Mouse (Mus musculus): ENCODE results near the gene Tmem164. TPM values are rescaled to one million over a fixed set of nuclear protein-coding genes. Genes with fewer than 3 reads are reported as not detected.

The Tmem164 gene
- total and polyA plus RNA-seq, 3 experiments, result 14.3 to 27.2 (median 16.3) TPM

DNA sequence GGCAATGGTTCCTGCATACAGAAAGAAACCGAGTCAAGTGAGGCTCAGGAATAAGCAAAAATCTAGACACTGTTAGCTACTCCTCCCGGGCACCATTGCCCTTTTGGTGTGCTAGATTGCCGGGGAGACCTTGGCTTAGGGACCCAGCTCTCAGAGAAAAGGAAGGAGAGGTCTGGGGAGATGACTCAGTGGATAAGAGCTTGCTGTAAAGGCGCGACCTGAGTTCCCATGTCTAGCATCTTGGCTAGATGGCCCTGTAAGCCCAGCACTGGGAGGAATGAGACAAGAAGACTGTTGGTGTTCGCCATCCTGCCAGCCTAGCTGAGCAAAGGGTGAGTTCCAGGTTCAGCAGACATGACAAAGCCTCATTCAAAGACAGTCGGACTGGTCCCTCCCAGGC is 158.2 kb downstream of the Tmem164 start:
- Histone ChIP-seq H3K27ac (no peak overlapping the region), H3K36me3 (ENCODE audit: control insufficient read depth, insufficient read depth, low read length) (peaks cover 3% of the 10 kb centered on the region; the same call in 1 of the 2 replicates), H3K9ac (ENCODE audit: low read depth, low read length) (no peak overlapping the region), H3K4me1 (ENCODE audit: control insufficient read depth, insufficient read depth, low read length) (peaks cover 10% of the 10 kb centered on the region), H3K27me3 (ENCODE audit: control insufficient read depth, insufficient read depth, low read length) (no peaks in the 10 kb centered on the region), H3K79me2 (replicated peaks; ENCODE audit: control insufficient read depth, insufficient read depth, low read length) (no peaks in the 10 kb centered on the region), H3K4me3 (no peak overlapping the region)
- TF ChIP-seq EP300 (IDR thresholded peaks at IDR 0.05; ENCODE audit: insufficient read depth, low read depth, low read length), result no peak
- TF ChIP-seq POLR2A (IDR thresholded peaks at IDR 0.05; ENCODE audit: insufficient read depth, low read depth, low read length), result no peak
- no peak for TF ChIP-seq CTCF (IDR thresholded peaks at IDR 0.05)
- intact Hi-C loops (cut with DNase I), result loop anchor here (5.0 kb wide), 1 partner anchor 83 kb away; no protein-coding TSS in a partner anchor
- WGBS, result 77% methylated on average over 7 of the region's 7 CpGs
- no peak for DNase-seq

DNA sequence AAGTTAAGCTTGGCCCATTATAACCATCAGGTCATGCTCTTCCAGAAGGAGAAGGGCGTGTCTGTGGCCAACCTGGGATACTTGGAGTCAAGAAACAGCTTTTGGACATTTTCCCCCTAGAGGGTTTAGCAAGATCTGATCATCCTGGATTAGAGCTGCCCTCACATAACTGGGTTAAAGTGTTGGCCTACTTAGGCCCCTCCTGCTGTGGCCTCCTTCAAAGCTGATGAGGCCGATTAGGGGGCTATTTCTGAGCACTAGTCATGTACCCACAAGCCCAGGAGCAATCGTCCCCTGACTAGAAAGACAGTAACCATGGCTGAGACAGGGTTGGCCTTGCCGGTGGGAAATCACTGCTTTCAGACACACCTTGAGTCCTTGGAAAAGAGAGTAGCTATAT is 160.7 kb downstream of the Tmem164 start:
- no peaks in the 10 kb centered on the region for H3K79me2 ChIP-seq (replicated peaks; ENCODE audit: control insufficient read depth, insufficient read depth, low read length)
- no peak overlapping the region for H3K4me3 ChIP-seq
- no peak for DNase-seq
- intact Hi-C loops (cut with DNase I), result no loop called here
- H3K27ac ChIP-seq, result no peak overlapping the region
- no peaks in the 10 kb centered on the region for H3K27me3 ChIP-seq (ENCODE audit: control insufficient read depth, insufficient read depth, low read length)
- WGBS, result 57% methylated on average over 4 of the region's 4 CpGs
- H3K4me1 ChIP-seq (ENCODE audit: control insufficient read depth, insufficient read depth, low read length), result peaks cover 10% of the 10 kb centered on the region
- H3K9ac ChIP-seq (ENCODE audit: low read depth, low read length), result no peak overlapping the region
- H3K36me3 ChIP-seq (ENCODE audit: control insufficient read depth, insufficient read depth, low read length), result no peaks in the 10 kb centered on the region
- TF ChIP-seq POLR2A (IDR thresholded peaks at IDR 0.05; ENCODE audit: insufficient read depth, low read depth, low read length), result no peak
- TF ChIP-seq EP300 (IDR thresholded peaks at IDR 0.05; ENCODE audit: insufficient read depth, low read depth, low read length), result no peak
- TF ChIP-seq CTCF (IDR thresholded peaks at IDR 0.05), result no peak

DNA sequence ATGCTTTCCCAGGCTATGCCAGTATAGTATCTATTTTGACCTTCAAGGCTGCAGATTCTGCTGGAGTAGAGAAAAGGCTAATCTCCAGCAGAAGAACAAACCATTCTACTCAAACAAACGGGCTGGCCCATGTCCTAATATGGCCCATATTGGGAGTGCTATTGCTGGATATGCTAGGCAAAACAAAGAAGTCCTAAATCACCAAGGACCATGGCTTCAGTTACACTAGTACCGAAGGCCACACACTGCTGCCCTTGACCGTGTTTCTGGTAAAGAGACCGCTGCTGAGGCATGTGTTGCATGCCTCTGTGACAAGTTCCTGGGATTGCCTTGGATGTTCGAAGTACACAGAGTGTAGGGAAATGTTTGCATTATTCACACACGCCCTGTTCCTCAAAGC is 165.1 kb downstream of the Tmem164 start:
- TF ChIP-seq EP300 (IDR thresholded peaks at IDR 0.05; ENCODE audit: insufficient read depth, low read depth, low read length) (no peak), CTCF (IDR thresholded peaks at IDR 0.05) (no peak), POLR2A (IDR thresholded peaks at IDR 0.05; ENCODE audit: insufficient read depth, low read depth, low read length) (no peak)
- no peak overlapping the region for H3K4me3 ChIP-seq
- H3K9ac ChIP-seq (ENCODE audit: low read depth, low read length), result no peak overlapping the region
- peaks cover 4% of the 10 kb centered on the region for H3K4me1 ChIP-seq (ENCODE audit: control insufficient read depth, insufficient read depth, low read length)
- WGBS, result 61% methylated on average over 6 of the region's 6 CpGs
- H3K36me3 ChIP-seq (ENCODE audit: control insufficient read depth, insufficient read depth, low read length), result no peaks in the 10 kb centered on the region
- no peaks in the 10 kb centered on the region for H3K79me2 ChIP-seq (replicated peaks; ENCODE audit: control insufficient read depth, insufficient read depth, low read length)
- no peak overlapping the region for H3K27ac ChIP-seq
- no peak for DNase-seq
- intact Hi-C loops (cut with DNase I), result no loop called here
- no peaks in the 10 kb centered on the region for H3K27me3 ChIP-seq (ENCODE audit: control insufficient read depth, insufficient read depth, low read length)

DNA sequence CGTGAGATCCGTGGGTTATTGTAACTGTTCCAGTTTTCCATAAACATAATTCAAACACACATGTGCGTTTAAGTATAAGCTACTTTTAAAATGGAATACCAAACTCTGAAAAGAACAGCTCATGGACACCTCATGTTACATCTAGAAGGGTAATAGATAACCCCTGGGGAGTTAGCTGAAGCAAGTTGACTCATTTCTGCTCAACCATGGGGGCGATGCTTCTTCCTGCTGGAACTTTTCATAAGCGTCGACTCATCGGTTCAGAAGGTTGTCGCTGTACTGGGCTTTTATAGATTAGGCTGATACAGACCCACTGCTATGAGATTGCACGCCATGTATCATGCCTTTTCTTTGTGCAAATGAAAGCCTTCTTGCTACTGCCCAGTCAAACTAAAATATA is 166.8 kb downstream of the Tmem164 start:
- H3K27ac ChIP-seq, result no peak overlapping the region
- intact Hi-C loops (cut with DNase I), result no loop called here
- no peak for TF ChIP-seq POLR2A (IDR thresholded peaks at IDR 0.05; ENCODE audit: insufficient read depth, low read depth, low read length)
- TF ChIP-seq EP300 (IDR thresholded peaks at IDR 0.05; ENCODE audit: insufficient read depth, low read depth, low read length), result no peak
- no peak for TF ChIP-seq CTCF (IDR thresholded peaks at IDR 0.05)
- no peaks in the 10 kb centered on the region for H3K79me2 ChIP-seq (replicated peaks; ENCODE audit: control insufficient read depth, insufficient read depth, low read length)
- 73% methylated on average over 9 of the region's 9 CpGs for WGBS
- H3K9ac ChIP-seq (ENCODE audit: low read depth, low read length), result no peak overlapping the region
- no peaks in the 10 kb centered on the region for H3K27me3 ChIP-seq (ENCODE audit: control insufficient read depth, insufficient read depth, low read length)
- no peak overlapping the region for H3K4me3 ChIP-seq
- no peak for DNase-seq
- no peaks in the 10 kb centered on the region; the same call in 1 of the 2 replicates for H3K4me1 ChIP-seq (ENCODE audit: control insufficient read depth, insufficient read depth, low read length)
- H3K36me3 ChIP-seq (ENCODE audit: control insufficient read depth, insufficient read depth, low read length), result no peaks in the 10 kb centered on the region

DNA sequence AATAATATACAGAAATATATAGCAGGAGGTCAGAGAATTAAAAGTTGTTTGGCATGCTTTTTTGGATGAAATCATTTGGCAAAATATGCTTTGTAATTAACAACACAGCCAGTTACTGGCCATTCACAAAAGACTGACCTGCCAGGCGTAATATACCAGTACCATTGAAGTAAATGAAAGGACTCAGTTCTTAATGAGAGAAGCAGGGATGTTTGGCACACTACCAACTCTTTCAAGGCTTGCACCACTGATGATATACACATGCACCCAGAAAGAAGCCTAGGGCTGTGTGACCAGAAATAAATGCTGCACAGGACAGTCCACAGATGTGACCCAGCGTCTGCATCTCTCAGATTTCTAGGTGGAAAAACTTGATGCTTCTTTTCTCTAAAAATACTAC is 188.6 kb downstream of the Tmem164 start:
- 59% methylated on average over 2 of the region's 2 CpGs for WGBS
- Histone ChIP-seq H3K4me1 (ENCODE audit: control insufficient read depth, insufficient read depth, low read length) (no peaks in the 10 kb centered on the region), H3K9ac (ENCODE audit: low read depth, low read length) (no peak overlapping the region), H3K36me3 (ENCODE audit: control insufficient read depth, insufficient read depth, low read length) (no peaks in the 10 kb centered on the region), H3K79me2 (replicated peaks; ENCODE audit: control insufficient read depth, insufficient read depth, low read length) (no peaks in the 10 kb centered on the region), H3K27me3 (ENCODE audit: control insufficient read depth, insufficient read depth, low read length) (no peaks in the 10 kb centered on the region), H3K27ac (no peak overlapping the region), H3K4me3 (no peak overlapping the region)
- intact Hi-C loops (cut with DNase I), result no loop called here
- DNase-seq, result no peak
- TF ChIP-seq POLR2A (IDR thresholded peaks at IDR 0.05; ENCODE audit: insufficient read depth, low read depth, low read length) (no peak), EP300 (IDR thresholded peaks at IDR 0.05; ENCODE audit: insufficient read depth, low read depth, low read length) (no peak), CTCF (IDR thresholded peaks at IDR 0.05) (no peak)

DNA sequence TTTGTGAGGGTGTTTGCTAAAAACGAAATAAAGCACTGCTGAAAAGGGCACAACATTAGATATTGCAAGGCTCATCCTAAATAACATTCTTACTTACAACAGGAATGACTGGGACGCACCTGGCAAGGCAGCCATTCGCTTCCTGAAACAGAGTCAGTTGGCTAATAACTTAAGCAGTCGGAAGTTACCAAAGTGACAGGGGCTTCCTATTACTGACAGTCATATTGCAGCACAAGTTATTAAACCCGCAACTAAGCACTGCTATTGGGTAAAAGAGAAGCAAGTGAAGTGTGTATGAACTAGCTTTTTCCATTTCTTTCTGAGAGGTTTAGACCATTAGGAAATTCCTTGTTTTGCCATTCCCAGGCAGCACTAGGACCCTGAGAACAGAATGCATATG is 201.0 kb downstream of the Tmem164 start:
- no peak for DNase-seq
- Histone ChIP-seq H3K36me3 (ENCODE audit: control insufficient read depth, insufficient read depth, low read length) (no peaks in the 10 kb centered on the region), H3K27me3 (ENCODE audit: control insufficient read depth, insufficient read depth, low read length) (no peaks in the 10 kb centered on the region), H3K27ac (no peak overlapping the region), H3K79me2 (replicated peaks; ENCODE audit: control insufficient read depth, insufficient read depth, low read length) (no peaks in the 10 kb centered on the region), H3K9ac (ENCODE audit: low read depth, low read length) (no peak overlapping the region), H3K4me3 (no peak overlapping the region), H3K4me1 (ENCODE audit: control insufficient read depth, insufficient read depth, low read length) (peaks cover 1% of the 10 kb centered on the region)
- WGBS, result 65% methylated on average over 5 of the region's 5 CpGs
- intact Hi-C loops (cut with DNase I), result no loop called here
- no peak for TF ChIP-seq POLR2A (IDR thresholded peaks at IDR 0.05; ENCODE audit: insufficient read depth, low read depth, low read length)
- TF ChIP-seq EP300 (IDR thresholded peaks at IDR 0.05; ENCODE audit: insufficient read depth, low read depth, low read length), result no peak
- no peak for TF ChIP-seq CTCF (IDR thresholded peaks at IDR 0.05)
